Mouse (Mus musculus): ENCODE measurements at regions not wholly inside any gene's neighbourhood (a gene's known extent, or its start where the extent isn't known, plus 50 kb on each side); places are given as distances from the start of the nearest gene placed in this dataset.

- Histone ChIP-seq H3K4me1 (peaks cover 13% of the 10 kb centered on the region), H3K4me2 (peak overlapping the region; percentile 36), H3K4me3 (replicated peaks) (no peak overlapping the region), H3K36me3 (no peaks in the 10 kb centered on the region), H3K9ac (no peak overlapping the region), H3K27me3 (peaks cover 6% of the 10 kb centered on the region; the same call in 1 of the 2 replicates), H3K9me3 (replicated peaks) (no peaks in the 10 kb centered on the region), H3K27ac (no peak overlapping the region)
- 19% methylated on average over 13 of the region's 13 CpGs for WGBS
- peak; percentile 69 for ATAC-seq (replicated peaks; ENCODE audit: low FRiP score)
Measured at GRCm38 (mm10) chr2:160421216-160421911, 54.5 kb upstream of the Mafb start.

- peaks cover 9% of the 10 kb centered on the region; the same call in 1 of the 2 replicates for H3K27me3 ChIP-seq
- H3K4me2 ChIP-seq, result no peak overlapping the region
- no peaks in the 10 kb centered on the region for H3K9me3 ChIP-seq (replicated peaks)
- peaks cover 13% of the 10 kb centered on the region for H3K4me1 ChIP-seq
- H3K36me3 ChIP-seq, result no peaks in the 10 kb centered on the region
- H3K9ac ChIP-seq, result no peak overlapping the region
- H3K27ac ChIP-seq, result no peak overlapping the region
- WGBS, result 85% methylated on average over 7 of the region's 7 CpGs
- H3K4me3 ChIP-seq (replicated peaks), result no peak overlapping the region
- ATAC-seq (replicated peaks; ENCODE audit: low FRiP score), result no peak
Measured at GRCm38 (mm10) chr2:160424491-160424890, 57.6 kb upstream of the Mafb start.

DNA sequence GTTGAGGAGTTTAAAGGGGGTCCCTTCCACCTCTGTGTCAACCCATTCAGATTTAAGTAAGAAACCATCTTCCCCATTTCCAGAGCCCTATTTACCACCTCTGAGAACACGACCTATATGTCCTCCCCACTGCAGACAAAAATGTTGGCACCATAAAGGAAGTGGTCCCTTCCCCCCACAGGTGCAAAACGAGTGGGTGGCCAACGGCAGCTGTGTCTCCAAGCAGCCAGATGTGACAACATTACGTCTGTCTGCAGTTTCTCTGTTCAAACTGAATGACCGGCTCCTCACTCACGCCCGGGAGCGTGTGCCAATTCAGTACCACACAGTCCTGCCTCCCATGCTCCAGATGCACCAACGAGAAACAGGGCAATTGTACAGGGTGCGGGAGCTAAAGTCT lies 60.6 kb upstream of the Mafb start:
- Histone ChIP-seq H3K27me3 (0 out of 2 replicates have a peak, but pooled peaks cover 3% of the 10 kb centered on the region), H3K36me3 (no peaks in the 10 kb centered on the region), H3K4me2 (no peak overlapping the region), H3K9ac (no peak overlapping the region), H3K9me3 (replicated peaks) (no peaks in the 10 kb centered on the region), H3K4me3 (replicated peaks) (no peak overlapping the region), H3K27ac (no peak overlapping the region), H3K4me1 (0 out of 2 replicates have a peak, but pooled peaks cover under 1% of the 10 kb centered on the region)
- 53% methylated on average over 10 of the region's 10 CpGs for WGBS
- no peak for ATAC-seq (replicated peaks; ENCODE audit: low FRiP score)

GRCm38 (mm10) chr2:160433252-160433651 lies 66.4 kb upstream of the Mafb start:
- no peaks in the 10 kb centered on the region for H3K27me3 ChIP-seq
- H3K4me1 ChIP-seq, result peaks cover 14% of the 10 kb centered on the region
- 18% methylated on average over 10 of the region's 10 CpGs for WGBS
- peak overlapping the region; percentile 13; the same call in 1 of the 2 replicates for H3K4me2 ChIP-seq
- no peaks in the 10 kb centered on the region for H3K9me3 ChIP-seq (replicated peaks)
- H3K4me3 ChIP-seq (replicated peaks), result no peak overlapping the region
- peak; percentile 92 for ATAC-seq (replicated peaks; ENCODE audit: low FRiP score)
- H3K9ac ChIP-seq, result no peak overlapping the region
- H3K27ac ChIP-seq, result peak overlapping the region; percentile 73
- no peaks in the 10 kb centered on the region for H3K36me3 ChIP-seq

DNA sequence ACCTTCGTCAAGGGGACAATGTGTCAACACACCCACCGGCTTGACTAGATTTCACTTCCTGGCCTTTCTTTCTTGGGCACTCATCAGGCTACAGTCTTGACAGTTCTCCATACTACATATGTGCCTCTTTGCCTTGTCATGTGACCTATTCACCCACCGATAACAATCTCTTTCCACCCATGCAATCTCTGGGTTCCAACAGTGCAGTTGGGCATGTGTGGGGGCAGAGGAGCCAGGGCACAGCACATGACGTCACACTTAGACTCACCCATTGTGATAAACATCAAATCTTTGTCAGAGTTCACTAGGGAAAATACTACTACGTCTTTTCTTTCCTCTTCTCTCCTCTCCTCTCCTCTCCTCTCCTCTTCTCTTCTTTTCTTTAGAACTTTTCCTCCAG lies 67.8 kb upstream of the Mafb start:
- Histone ChIP-seq H3K36me3 (no peaks in the 10 kb centered on the region), H3K27me3 (no peaks in the 10 kb centered on the region), H3K27ac (no peak overlapping the region), H3K9me3 (replicated peaks) (no peaks in the 10 kb centered on the region), H3K4me1 (peaks cover 14% of the 10 kb centered on the region), H3K4me3 (replicated peaks) (no peak overlapping the region), H3K9ac (no peak overlapping the region), H3K4me2 (no peak overlapping the region)
- 79% methylated on average over 5 of the region's 5 CpGs for WGBS
- no peak for ATAC-seq (replicated peaks; ENCODE audit: low FRiP score)

DNA sequence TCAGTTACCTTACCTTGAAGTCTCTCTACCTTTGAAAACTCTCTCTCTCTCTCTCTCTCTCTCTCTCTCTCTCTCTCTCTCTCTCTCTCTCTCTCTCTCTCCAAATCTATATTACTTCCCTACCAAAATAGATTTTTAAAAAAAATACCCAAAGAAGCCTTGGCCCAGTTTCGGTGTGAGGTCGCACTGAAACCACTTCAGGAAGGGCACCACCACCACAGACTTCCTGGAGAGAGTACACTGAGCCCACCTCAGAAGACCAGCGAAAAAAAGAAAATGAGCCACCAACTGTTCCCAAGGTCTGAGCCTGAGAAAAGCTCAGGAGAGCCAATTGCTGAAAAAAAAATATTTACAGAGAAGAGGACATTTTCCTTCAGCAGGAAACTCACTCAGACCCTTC lies 68.8 kb upstream of the Mafb start:
- Histone ChIP-seq H3K27me3 (no peaks in the 10 kb centered on the region), H3K9me3 (replicated peaks) (no peaks in the 10 kb centered on the region), H3K9ac (no peak overlapping the region), H3K36me3 (no peaks in the 10 kb centered on the region), H3K4me3 (replicated peaks) (no peak overlapping the region), H3K27ac (no peak overlapping the region), H3K4me1 (peaks cover 14% of the 10 kb centered on the region), H3K4me2 (no peak overlapping the region)
- no peak for ATAC-seq (replicated peaks; ENCODE audit: low FRiP score)
- WGBS, result 79% methylated on average over 3 of the region's 3 CpGs

GRCm38 (mm10) chr2:160439028-160439427 lies 72.2 kb upstream of the Mafb start:
- Histone ChIP-seq H3K9ac (no peak overlapping the region), H3K4me1 (0 out of 2 replicates have a peak, but pooled peaks cover 9% of the 10 kb centered on the region), H3K9me3 (replicated peaks) (no peaks in the 10 kb centered on the region), H3K27me3 (peaks cover 4% of the 10 kb centered on the region; the same call in 1 of the 2 replicates), H3K27ac (no peak overlapping the region), H3K4me2 (no peak overlapping the region), H3K4me3 (replicated peaks) (no peak overlapping the region), H3K36me3 (no peaks in the 10 kb centered on the region)
- WGBS, result 93% methylated on average over 2 of the region's 2 CpGs
- no peak for ATAC-seq (replicated peaks; ENCODE audit: low FRiP score)

DNA sequence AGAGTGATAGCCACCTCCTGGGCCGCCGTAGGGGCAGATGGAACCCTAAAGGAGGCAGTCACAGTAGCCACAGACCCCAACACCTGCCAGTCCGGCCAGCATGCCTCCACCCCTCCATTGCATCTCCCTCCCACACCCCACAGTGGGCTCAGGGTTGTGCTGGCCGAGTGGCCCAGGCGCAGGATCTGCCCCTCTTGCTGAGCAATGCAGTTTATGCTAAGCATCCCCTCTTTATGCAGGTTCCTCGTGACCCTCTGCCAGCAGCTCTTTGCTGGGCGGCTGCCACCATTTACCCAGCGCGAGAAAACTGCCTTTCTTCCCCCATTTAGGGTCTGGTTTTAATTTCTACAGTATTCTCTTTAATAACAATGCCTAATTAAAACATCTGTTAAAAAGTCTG lies 73.4 kb upstream of the Mafb start:
- Histone ChIP-seq H3K4me2 (no peak overlapping the region), H3K27me3 (peaks cover 4% of the 10 kb centered on the region; the same call in 1 of the 2 replicates), H3K9ac (no peak overlapping the region), H3K27ac (no peak overlapping the region), H3K4me1 (0 out of 2 replicates have a peak, but pooled peaks cover 7% of the 10 kb centered on the region), H3K4me3 (replicated peaks) (no peak overlapping the region), H3K9me3 (replicated peaks) (no peaks in the 10 kb centered on the region), H3K36me3 (no peaks in the 10 kb centered on the region)
- WGBS, result 88% methylated on average over 9 of the region's 9 CpGs
- ATAC-seq (replicated peaks; ENCODE audit: low FRiP score), result no peak

GRCm38 (mm10) chr2:160451057-160451456 lies 84.2 kb upstream of the Mafb start:
- no peaks in the 10 kb centered on the region; the same call in 1 of the 2 replicates for H3K27me3 ChIP-seq
- 17% methylated on average over 8 of the region's 8 CpGs for WGBS
- peak overlapping the region; percentile 93 for H3K27ac ChIP-seq
- H3K4me1 ChIP-seq, result peaks cover 33% of the 10 kb centered on the region
- H3K4me3 ChIP-seq (replicated peaks), result peak overlapping the region; percentile 40
- ATAC-seq (replicated peaks; ENCODE audit: low FRiP score), result peak; percentile 55
- H3K4me2 ChIP-seq, result peak overlapping the region; percentile 77
- H3K9me3 ChIP-seq (replicated peaks), result no peaks in the 10 kb centered on the region
- no peak overlapping the region for H3K9ac ChIP-seq
- H3K36me3 ChIP-seq, result no peaks in the 10 kb centered on the region

GRCm38 (mm10) chr2:160451481-160452238 lies 84.8 kb upstream of the Mafb start:
- ATAC-seq (replicated peaks; ENCODE audit: low FRiP score), result peak; percentile 96

GRCm38 (mm10) chr2:160452239-160452530 lies 85.3 kb upstream of the Mafb start:
- H3K4me1 ChIP-seq, result peaks cover 33% of the 10 kb centered on the region
- no peak overlapping the region for H3K9ac ChIP-seq
- no peaks in the 10 kb centered on the region for H3K9me3 ChIP-seq (replicated peaks)
- H3K36me3 ChIP-seq, result no peaks in the 10 kb centered on the region
- H3K27me3 ChIP-seq, result no peaks in the 10 kb centered on the region; the same call in 1 of the 2 replicates
- 27% methylated on average over 6 of the region's 6 CpGs for WGBS
- no peak for ATAC-seq (replicated peaks; ENCODE audit: low FRiP score)
- peak overlapping the region; percentile 93 for H3K27ac ChIP-seq
- H3K4me3 ChIP-seq (replicated peaks), result peak overlapping the region; percentile 40
- peak overlapping the region; percentile 77 for H3K4me2 ChIP-seq

More at GRCm38 (mm10) chr2:160451481-160452238, 84.8 kb upstream of the Mafb start:
- Histone ChIP-seq H3K27me3 (no peaks in the 10 kb centered on the region; the same call in 1 of the 2 replicates), H3K9me3 (replicated peaks) (no peaks in the 10 kb centered on the region), H3K9ac (0 out of 2 replicates have a peak overlapping the region, but pooled peaks have one; percentile 21), H3K27ac (peak overlapping the region; percentile 93), H3K36me3 (no peaks in the 10 kb centered on the region), H3K4me1 (peaks cover 33% of the 10 kb centered on the region), H3K4me2 (peak overlapping the region; percentile 77), H3K4me3 (replicated peaks) (peak overlapping the region; percentile 40)
- WGBS, result under 1% methylated on average over 21 of the region's 21 CpGs

GRCm38 (mm10) chr2:160452730-160453129 lies 85.9 kb upstream of the Mafb start:
- H3K36me3 ChIP-seq, result no peaks in the 10 kb centered on the region
- no peaks in the 10 kb centered on the region; the same call in 1 of the 2 replicates for H3K27me3 ChIP-seq
- no peak overlapping the region for H3K9ac ChIP-seq
- H3K27ac ChIP-seq, result no peak overlapping the region
- H3K4me3 ChIP-seq (replicated peaks), result no peak overlapping the region
- WGBS, result 87% methylated on average over 6 of the region's 6 CpGs
- H3K4me1 ChIP-seq, result peaks cover 33% of the 10 kb centered on the region
- H3K9me3 ChIP-seq (replicated peaks), result no peaks in the 10 kb centered on the region
- H3K4me2 ChIP-seq, result no peak overlapping the region
- ATAC-seq (replicated peaks; ENCODE audit: low FRiP score), result no peak

Measured in kidney, embryonic 15.5 days (tissue).